Mouse (Mus musculus): ENCODE results near the gene Itgb7. TPM values are rescaled to one million over a fixed set of nuclear protein-coding genes. Genes with fewer than 3 reads are reported as not detected.
"Not testable (repeated sequence)": the region's sequence is repeated elsewhere in the genome, so short reads cannot be mapped to it uniquely, and the experiment has no call there.

Itgb7 gene
- polyA plus RNA-seq, 1 experiment from 2014 or later: 6.6 TPM

GRCm38 (mm10) chr15:102238543-102239259 is 7.0 kb upstream of the Itgb7 start:
- ATAC-seq (ENCODE audit: insufficient number of reproducible peaks, low FRiP score, low TSS enrichment, low read depth): no peak
- no peak overlapping the region for H3K9ac ChIP-seq
- H3K4me2 ChIP-seq: no peak overlapping the region
- no peak overlapping the region for H3K4me3 ChIP-seq
- peaks cover 78% of the 10 kb centered on the region for H3K36me3 ChIP-seq
- H3K27ac ChIP-seq: 0 out of 2 replicates have a peak overlapping the region, but pooled peaks have one; percentile 43
- peaks cover 49% of the 10 kb centered on the region for H3K4me1 ChIP-seq
- WGBS: 88% methylated on average over 14 of the region's 14 CpGs
- H3K27me3 ChIP-seq: no peaks in the 10 kb centered on the region
- H3K9me3 ChIP-seq: no peaks in the 10 kb centered on the region

GRCm38 (mm10) chr15:102235371-102236027 is 3.8 kb upstream of the Itgb7 start:
- H3K9ac ChIP-seq: no peak overlapping the region
- no peaks in the 10 kb centered on the region for H3K9me3 ChIP-seq
- peak overlapping the region; percentile 65 for H3K27ac ChIP-seq
- H3K4me1 ChIP-seq: peaks cover 45% of the 10 kb centered on the region
- 37% methylated on average over 21 of the region's 21 CpGs for WGBS
- ATAC-seq (ENCODE audit: insufficient number of reproducible peaks, low FRiP score, low TSS enrichment, low read depth): 0 out of 2 replicates have a peak, but pooled peaks have one; percentile 14
- H3K27me3 ChIP-seq: no peaks in the 10 kb centered on the region
- H3K36me3 ChIP-seq: peaks cover 63% of the 10 kb centered on the region
- H3K4me2 ChIP-seq: no peak overlapping the region
- no peak overlapping the region for H3K4me3 ChIP-seq

- WGBS: 14% methylated on average over 2 of the region's 2 CpGs
- Histone ChIP-seq H3K36me3 (peaks cover 49% of the 10 kb centered on the region), H3K27ac (no peak overlapping the region)
Measured at GRCm38 (mm10) chr15:102233896-102234295, 2.2 kb upstream of the Itgb7 start.

GRCm38 (mm10) chr15:102232764-102233163 is 1.0 kb upstream of the Itgb7 start:
- H3K36me3 ChIP-seq: peaks cover 39% of the 10 kb centered on the region
- 44% methylated on average over 7 of the region's 7 CpGs for WGBS

More at GRCm38 (mm10) chr15:102233896-102234295, 2.2 kb upstream of the Itgb7 start:
- H3K4me1 ChIP-seq: peaks cover 42% of the 10 kb centered on the region
- H3K9ac ChIP-seq: no peak overlapping the region
- no peak overlapping the region for H3K4me2 ChIP-seq
- no peak overlapping the region for H3K4me3 ChIP-seq
- ATAC-seq (ENCODE audit: insufficient number of reproducible peaks, low FRiP score, low TSS enrichment, low read depth): no peak
- H3K27me3 ChIP-seq: no peaks in the 10 kb centered on the region
- H3K9me3 ChIP-seq: no peaks in the 10 kb centered on the region

GRCm38 (mm10) chr15:102230408-102231321 is 1.1 kb downstream of the Itgb7 start:
- Histone ChIP-seq H3K27me3 (no peaks in the 10 kb centered on the region), H3K4me1 (peaks cover 36% of the 10 kb centered on the region), H3K4me2 (no peak overlapping the region), H3K4me3 (no peak overlapping the region), H3K9me3 (no peaks in the 10 kb centered on the region), H3K36me3 (peaks cover 21% of the 10 kb centered on the region), H3K9ac (no peak overlapping the region), H3K27ac (0 out of 2 replicates have a peak overlapping the region, but pooled peaks have one; percentile 5)
- WGBS: 72% methylated on average over 17 of the region's 17 CpGs
- no peak for ATAC-seq (ENCODE audit: insufficient number of reproducible peaks, low FRiP score, low TSS enrichment, low read depth)

More at GRCm38 (mm10) chr15:102232764-102233163, 1.0 kb upstream of the Itgb7 start:
- no peak overlapping the region for H3K4me3 ChIP-seq
- H3K27me3 ChIP-seq: no peaks in the 10 kb centered on the region
- no peak for ATAC-seq (ENCODE audit: insufficient number of reproducible peaks, low FRiP score, low TSS enrichment, low read depth)
- H3K4me2 ChIP-seq: no peak overlapping the region
- H3K9me3 ChIP-seq: no peaks in the 10 kb centered on the region
- H3K9ac ChIP-seq: no peak overlapping the region
- H3K4me1 ChIP-seq: peaks cover 42% of the 10 kb centered on the region
- no peak overlapping the region for H3K27ac ChIP-seq

GRCm38 (mm10) chr15:102225619-102226018 is 6.1 kb downstream of the Itgb7 start:
- H3K9me3 ChIP-seq; H3K36me3 ChIP-seq; H3K27me3 ChIP-seq; H3K4me2 ChIP-seq; H3K27ac ChIP-seq; H3K9ac ChIP-seq; H3K4me3 ChIP-seq; ATAC-seq (ENCODE audit: insufficient number of reproducible peaks, low FRiP score, low TSS enrichment, low read depth): not testable (repeated sequence)
- 80% methylated on average over 5 of the region's 6 CpGs for WGBS
- peaks cover 16% of the 10 kb centered on the region for H3K4me1 ChIP-seq

- no peak for ATAC-seq (ENCODE audit: insufficient number of reproducible peaks, low FRiP score, low TSS enrichment, low read depth)
- H3K4me3 ChIP-seq: peak overlapping the region; percentile 51
- H3K4me1 ChIP-seq: peaks cover 16% of the 10 kb centered on the region
- H3K9ac ChIP-seq: no peak overlapping the region
- no peaks in the 10 kb centered on the region for H3K36me3 ChIP-seq
- H3K9me3 ChIP-seq: no peaks in the 10 kb centered on the region
- H3K4me2 ChIP-seq: peak overlapping the region; percentile 95
- peaks cover 9% of the 10 kb centered on the region for H3K27me3 ChIP-seq
- 14% methylated on average over 21 of the region's 21 CpGs for WGBS
- peak overlapping the region; percentile 57; the same call in 1 of the 2 replicates for H3K27ac ChIP-seq
Measured at GRCm38 (mm10) chr15:102224992-102225617, 6.6 kb downstream of the Itgb7 start.

GRCm38 (mm10) chr15:102224186-102224991 is 7.4 kb downstream of the Itgb7 start:
- peaks cover 16% of the 10 kb centered on the region for H3K4me1 ChIP-seq
- peak overlapping the region; percentile 51 for H3K4me3 ChIP-seq
- peak overlapping the region; percentile 57; the same call in 1 of the 2 replicates for H3K27ac ChIP-seq
- H3K4me2 ChIP-seq: peak overlapping the region; percentile 95
- no peaks in the 10 kb centered on the region for H3K9me3 ChIP-seq
- H3K36me3 ChIP-seq: no peaks in the 10 kb centered on the region
- 1% methylated on average over 43 of the region's 43 CpGs for WGBS
- peak; percentile 58 for ATAC-seq (ENCODE audit: insufficient number of reproducible peaks, low FRiP score, low TSS enrichment, low read depth)
- peak overlapping the region; percentile 44 for H3K9ac ChIP-seq
- H3K27me3 ChIP-seq: peaks cover 9% of the 10 kb centered on the region

GRCm38 (mm10) chr15:102222386-102222785 is 9.4 kb downstream of the Itgb7 start:
- 0 out of 2 replicates have a peak, but pooled peaks cover 4% of the 10 kb centered on the region for H3K36me3 ChIP-seq
- WGBS: 51% methylated on average over 10 of the region's 10 CpGs
- peaks cover 9% of the 10 kb centered on the region for H3K27me3 ChIP-seq
- no peak overlapping the region for H3K4me3 ChIP-seq
- H3K9me3 ChIP-seq: no peaks in the 10 kb centered on the region
- H3K4me1 ChIP-seq: peaks cover 16% of the 10 kb centered on the region
- H3K27ac ChIP-seq: no peak overlapping the region
- ATAC-seq (ENCODE audit: insufficient number of reproducible peaks, low FRiP score, low TSS enrichment, low read depth): no peak
- no peak overlapping the region for H3K9ac ChIP-seq
- H3K4me2 ChIP-seq: no peak overlapping the region

GRCm38 (mm10) chr15:102217325-102217724 is 14.4 kb downstream of the Itgb7 start:
- Histone ChIP-seq H3K4me3 (no peak overlapping the region), H3K36me3 (peaks cover 47% of the 10 kb centered on the region), H3K9ac (no peak overlapping the region), H3K4me1 (peaks cover under 1% of the 10 kb centered on the region; the same call in 1 of the 2 replicates), H3K4me2 (no peak overlapping the region), H3K27ac (no peak overlapping the region), H3K27me3 (no peaks in the 10 kb centered on the region), H3K9me3 (no peaks in the 10 kb centered on the region)
- ATAC-seq (ENCODE audit: insufficient number of reproducible peaks, low FRiP score, low TSS enrichment, low read depth): peak; percentile 41; the same call in 1 of the 2 replicates
- WGBS: 84% methylated on average over 7 of the region's 7 CpGs

All from limb, embryonic 15.5 days (tissue).